Mouse (Mus musculus): ENCODE data around the gene Tead1.
"Not testable (repeated sequence)": the region's sequence is repeated elsewhere in the genome, so short reads cannot be mapped to it uniquely, and the experiment has no call there.

The Tead1 gene

DNA sequence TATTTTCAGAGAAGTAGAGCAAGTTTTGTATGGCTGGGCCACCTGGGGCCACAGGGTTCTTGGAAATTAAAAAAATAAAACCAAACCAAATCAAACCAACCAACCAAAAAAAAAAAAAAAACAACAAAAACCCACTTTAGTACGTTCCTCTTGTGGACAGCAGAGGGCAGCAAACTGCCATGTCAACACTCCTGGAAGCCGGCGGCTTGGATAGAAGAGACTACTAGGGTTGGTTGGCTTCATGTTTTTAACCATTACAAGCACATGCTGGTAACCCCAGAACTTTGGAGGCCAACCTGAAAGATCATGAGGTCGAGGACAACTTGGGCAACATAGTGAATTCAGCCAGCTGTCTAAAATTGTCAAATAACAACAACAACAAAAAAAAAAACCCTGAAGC lies 240.7 kb downstream of the Tead1 start:
- DNase-seq (ENCODE audit: low spot score in 2 of 2) = peak; percentile 46 to 52

DNA sequence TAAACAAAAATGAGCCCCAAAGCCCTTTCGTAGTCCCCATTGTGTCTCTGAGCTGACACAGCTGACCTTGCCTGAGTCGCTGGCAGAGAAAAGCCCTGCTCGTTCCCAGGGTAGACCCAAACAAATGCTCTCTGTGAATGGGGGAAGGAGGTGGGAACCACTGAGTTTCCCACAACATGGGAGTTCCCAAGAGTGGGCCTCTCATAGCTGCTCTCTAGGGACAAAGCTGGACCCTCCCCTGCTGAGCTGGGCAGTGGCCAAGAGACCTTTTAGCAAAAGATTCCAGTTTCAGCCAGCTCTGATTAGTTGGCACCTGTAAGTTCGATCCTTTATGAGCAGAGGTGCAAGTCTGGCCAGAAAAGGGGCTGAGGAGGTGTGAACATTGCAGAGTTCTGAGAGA lies 243.7 kb downstream of the Tead1 start:
- DNase-seq (ENCODE audit: low spot score in 2 of 2) = no peak

DNA sequence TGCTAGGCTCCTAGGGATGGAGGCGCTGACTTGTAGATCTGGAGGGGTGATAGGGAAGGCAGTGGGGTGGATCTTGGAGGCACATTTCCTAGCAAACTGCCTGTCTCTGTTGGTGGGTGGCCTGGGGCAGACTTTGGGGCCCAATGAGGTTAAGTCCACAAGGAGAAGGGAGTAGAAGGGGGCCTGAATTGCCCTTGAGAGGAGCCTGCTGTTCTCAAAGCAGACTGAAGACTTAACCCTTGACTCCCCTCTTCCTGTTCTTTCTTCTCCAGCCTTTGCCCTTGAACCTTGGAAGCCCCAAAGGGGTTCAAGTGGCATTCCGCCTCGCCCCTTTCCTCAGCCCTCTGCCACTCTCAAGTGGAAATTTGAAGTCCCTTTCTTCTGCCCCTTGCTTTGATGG lies 244.6 kb downstream of the Tead1 start:
- no peak for DNase-seq (ENCODE audit: low spot score in 2 of 2)

DNA sequence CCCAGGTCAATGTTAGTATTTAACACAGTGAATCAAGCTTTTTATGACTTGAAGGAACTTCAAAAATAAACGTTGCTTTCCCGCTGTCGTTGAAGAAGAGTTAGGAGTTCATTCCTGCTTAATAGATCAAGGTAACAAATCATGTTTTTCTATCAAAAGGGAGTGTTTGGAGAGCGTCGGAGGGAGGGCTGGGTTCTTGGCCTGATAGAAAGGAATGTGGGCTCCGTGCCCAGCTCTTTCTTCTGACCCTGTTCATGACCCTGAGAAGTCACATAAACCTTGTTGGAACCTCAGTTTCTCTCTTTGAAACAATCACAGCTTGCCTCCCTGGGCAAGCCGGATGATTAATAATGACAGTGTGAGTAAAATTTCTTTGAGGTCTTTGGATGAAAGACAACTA lies 251.6 kb downstream of the Tead1 start:
- no peak for DNase-seq (ENCODE audit: low spot score in 2 of 2)

DNA sequence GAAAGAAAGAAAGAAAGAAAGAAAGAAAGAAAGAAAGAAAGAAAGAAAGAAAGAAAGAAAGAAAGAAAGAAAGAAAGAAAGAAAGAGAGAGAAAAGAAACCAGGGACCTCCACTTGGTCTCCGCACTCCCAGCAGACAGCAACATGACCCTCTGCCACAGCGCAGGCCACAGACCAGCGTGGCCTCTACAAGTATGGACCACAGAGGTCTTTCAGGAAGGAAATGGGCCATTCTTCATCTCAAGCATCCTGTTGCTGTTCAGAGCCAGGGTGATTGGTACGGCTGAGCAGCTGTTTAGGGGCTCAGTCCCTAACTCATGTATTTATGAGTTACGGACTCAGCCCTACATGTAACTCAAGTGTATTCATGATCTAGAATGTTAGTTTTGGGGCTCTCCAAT lies 256.8 kb downstream of the Tead1 start:
- not testable (repeated sequence) for DNase-seq (ENCODE audit: low spot score in 2 of 2)

DNA sequence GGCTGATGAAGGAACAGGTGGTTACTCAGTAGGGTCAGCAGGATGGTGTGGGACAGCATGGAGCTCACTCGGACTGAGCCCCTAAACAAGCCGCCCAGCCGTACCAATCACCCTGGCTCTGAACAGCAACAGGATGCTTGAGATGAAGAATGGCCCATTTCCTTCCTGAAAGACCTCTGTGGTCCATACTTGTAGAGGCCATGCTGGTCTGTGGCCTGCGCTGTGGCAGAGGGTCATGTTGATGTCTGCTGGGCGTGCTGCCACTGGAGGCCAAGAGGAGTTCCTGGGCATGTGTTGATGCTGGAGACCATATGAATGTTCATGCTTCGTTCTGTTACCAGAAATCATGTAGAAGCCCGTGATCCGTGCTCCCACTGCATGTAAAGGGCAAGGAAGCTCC lies 258.0 kb downstream of the Tead1 start:
- no peak for DNase-seq (ENCODE audit: low spot score in 2 of 2)

DNA sequence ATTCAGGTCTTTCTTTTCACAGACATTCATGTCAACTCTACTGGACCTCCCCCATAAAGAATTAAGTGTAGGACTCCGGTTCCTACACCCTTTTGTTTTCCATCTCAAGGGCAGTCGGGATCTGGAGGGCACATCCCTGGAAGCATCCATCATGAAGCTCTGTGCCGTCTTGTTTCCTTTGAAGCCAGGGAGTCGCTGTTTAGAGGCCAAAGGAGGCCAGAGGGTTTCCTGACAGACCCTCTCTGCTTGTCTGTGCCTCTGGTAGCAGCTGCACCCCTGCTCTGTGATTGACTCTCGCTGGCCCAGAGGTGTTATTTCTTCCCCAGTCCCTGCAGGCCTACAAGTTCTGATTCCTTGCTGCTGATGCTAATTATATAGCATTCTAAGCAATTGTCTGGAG lies 259.8 kb downstream of the Tead1 start:
- DNase-seq (ENCODE audit: low spot score in 2 of 2) = no peak

DNA sequence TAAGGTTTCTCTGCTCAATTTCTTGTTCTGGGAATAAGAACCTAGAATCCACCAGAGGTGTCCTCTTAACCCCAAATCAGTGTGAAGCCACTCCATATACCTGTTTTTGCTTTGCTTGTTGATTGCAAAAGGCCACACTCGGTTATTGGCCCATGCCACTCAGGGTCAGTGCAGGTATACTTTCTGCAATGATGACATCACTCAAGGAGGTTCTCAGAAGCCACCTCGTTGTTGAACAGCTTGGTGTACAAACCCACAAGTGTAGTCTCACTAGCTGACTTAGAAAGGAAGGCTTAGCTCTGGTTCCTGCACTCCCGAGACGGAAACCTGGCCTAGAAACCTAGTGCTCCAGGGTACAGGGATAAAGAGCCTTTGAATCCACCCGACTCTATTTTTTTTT lies 263.4 kb downstream of the Tead1 start:
- DNase-seq (ENCODE audit: low spot score in 2 of 2) = no peak

DNA sequence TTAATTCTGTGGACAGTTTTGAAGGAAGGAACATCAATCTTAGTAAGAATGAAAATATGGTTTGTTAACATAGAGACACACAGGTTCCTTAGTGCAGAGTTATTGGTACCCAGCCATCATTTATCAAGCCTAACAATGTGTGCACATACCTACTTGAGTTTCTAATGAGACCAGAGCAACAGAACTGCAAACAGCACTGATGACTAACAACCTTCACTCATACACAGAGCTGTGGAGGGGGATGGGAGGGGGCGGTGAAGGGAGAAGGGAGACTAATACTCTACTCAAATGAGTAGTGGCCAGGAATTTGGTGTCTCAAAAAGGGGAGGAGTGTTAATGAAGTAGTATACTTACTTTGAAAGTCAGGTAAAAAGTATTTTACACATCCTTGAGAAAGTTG lies 263.9 kb downstream of the Tead1 start:
- DNase-seq (ENCODE audit: low spot score in 2 of 2) = no peak

DNA sequence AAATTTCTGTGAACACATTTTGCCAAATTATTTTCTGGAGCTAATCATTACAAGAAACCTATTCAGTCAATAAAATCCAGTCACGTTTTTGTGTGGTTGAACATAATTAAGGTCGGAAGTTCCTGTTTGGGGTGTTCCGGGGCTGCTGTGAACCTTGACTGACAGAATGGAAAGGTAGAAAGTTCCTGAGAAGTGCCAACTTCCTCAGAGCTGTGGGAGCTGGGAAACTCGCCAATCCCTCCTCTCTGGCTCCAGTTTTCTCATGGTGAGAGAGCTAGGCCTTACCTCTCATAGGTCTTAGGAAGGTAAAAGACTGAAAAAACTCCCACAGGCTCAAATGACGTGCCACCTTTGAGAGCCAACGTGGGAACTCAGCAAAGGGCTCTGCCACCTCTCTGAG lies 267.6 kb downstream of the Tead1 start:
- DNase-seq (ENCODE audit: low spot score in 2 of 2) = no peak

DNA sequence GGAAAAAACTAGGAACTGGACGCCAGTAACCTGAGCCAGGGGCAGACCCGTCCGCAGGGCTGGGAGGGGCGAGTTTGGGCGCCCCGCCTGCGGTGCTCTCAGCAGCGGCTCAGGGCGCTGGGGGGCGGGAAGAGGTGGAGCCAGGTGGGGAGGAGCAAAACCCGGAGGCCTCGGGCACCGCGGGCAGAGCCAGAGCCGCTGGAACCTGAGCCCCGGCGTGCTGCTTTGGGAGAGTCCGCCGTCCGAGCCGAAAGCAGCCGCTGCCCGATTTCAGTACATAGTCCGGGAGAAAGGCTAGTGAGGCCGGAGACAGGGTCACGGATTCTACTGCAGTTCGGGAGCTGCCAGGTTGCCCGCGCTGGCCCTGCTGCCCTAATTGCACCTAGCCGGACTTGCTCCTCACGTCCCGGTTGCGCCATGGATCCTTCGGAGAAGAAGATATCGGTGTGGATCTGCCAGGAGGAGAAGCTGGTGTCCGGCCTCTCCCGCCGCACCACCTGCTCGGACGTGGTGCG lies 274.7 kb downstream of the Tead1 start, which contains the start of gene Rassf10:
Gene Rassf10 (plus strand): TSS at position 186 of the 515 bp plus-strand sequence.
- DNase-seq (ENCODE audit: low spot score in 2 of 2) = peak; percentile 4 to 17

DNA sequence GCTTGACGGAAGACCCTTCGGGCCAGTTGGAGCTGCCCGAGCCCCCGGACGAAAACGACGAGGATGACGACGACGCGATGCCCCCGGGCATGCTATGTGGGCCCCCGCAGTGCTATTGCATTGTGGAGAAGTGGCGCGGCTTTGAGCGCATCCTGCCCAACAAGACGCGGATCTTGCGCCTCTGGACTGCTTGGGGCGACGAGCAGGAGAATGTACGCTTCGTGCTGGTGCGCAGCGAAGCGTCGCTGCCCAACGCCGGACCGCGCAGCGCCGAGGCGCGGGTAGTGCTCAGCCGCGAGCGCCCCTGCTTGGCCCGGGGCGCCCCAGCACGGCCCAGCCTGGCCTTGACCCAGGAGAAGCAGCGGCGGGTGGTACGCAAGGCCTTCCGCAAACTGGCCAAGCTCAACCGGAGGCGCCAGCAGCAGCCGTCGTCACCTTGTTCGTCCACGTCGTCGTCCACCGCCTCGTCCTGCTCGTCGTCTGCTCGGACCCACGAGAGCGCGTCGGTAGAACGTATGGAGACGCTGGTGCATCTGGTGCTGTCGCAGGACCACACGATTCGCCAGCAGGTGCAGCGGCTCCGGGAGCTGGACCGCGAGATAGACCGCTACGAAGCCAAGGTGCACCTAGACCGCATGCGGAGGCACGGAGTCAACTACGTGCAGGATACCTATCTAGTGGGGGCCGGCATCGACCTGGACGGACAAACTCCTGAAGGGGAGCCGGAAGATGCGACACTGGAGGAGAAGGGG lies 275.4 kb downstream of the Tead1 start:
- no peak for DNase-seq (ENCODE audit: low spot score in 2 of 2)

DNA sequence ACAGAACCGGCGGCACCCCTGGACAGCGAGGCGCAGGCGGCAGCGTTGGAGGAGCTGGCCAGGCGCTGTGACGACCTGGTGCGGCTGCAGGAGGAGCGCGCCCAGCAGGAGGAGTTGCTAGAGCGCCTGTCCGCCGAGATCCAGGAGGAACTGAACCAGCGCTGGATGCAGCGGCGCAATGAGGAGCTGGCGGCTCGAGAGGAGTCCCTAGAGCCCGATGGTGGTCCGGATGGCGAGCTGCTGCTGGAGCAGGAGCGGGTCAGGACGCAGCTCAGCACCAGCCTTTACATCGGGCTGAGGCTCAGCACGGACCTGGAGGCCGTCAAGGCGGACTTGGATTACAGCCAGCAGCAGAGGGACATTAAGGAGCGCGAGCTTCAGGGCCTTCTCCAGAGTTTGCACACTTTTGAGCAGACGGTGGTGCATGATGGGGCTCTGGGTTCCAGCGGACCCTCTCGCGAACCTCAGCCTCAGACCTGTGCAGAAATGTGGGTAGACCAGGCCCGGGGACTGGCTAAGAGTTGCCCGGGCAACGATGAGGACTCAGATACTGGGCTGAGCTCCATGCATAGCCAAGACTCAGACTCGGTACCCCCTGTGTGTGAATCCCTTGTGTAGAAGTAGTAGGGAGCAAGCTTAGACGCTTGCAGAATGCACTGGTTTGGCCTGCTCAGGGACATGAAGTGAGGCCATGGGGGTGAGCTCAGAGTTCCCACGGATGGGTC lies 276.1 kb downstream of the Tead1 start:
- DNase-seq (ENCODE audit: low spot score in 2 of 2) = peak; percentile 5 to 9

DNA sequence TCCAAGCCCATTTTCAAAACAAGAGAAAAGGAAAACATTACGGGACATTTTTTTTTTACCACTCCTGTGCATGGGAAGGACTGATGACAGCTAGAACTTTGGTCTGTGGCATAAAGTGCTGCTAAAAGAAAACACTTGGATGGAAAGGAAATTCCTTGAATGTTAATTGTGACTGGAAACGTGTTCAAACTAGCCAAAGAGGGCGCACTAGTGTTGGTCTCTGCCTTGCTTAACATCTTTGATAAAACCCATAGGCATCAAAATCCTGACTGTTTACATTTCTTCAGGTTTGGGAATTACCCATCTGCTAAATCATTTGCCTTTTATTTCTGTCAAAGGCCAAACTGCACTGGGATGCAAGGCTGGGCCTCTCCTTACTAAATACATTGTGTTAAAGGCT lies 276.8 kb downstream of the Tead1 start:
- DNase-seq (ENCODE audit: low spot score in 2 of 2) = no peak

Measured in right cerebral cortex, adult 2 months (tissue).